Mouse (Mus musculus) heart, embryonic 15.5 days (tissue): Measurements from ENCODE around the gene Rgl1. TPM values are rescaled to one million over a fixed set of nuclear protein-coding genes. Genes with fewer than 3 reads are reported as not detected.

Experiments
- ATAC-seq: fragments of 200-750 bp; cut with Nextera tagmentation; replicated peaks from 2 replicates; pipeline ENCODE4 v1.8.0; 2017; ENCODE audit warnings: low read depth, moderate TSS enrichment; ENCODE audit not compliant: insufficient number of reproducible peaks, insufficient read depth, low FRiP score
- H3K27ac ChIP-seq: fragments of 300-500 bp; sonication (generic); 2 replicates; pipeline ENCODE4 v1.5.1; 2015; ENCODE audit warnings: mild to moderate bottlenecking, inconsistent platforms
- H3K27me3 ChIP-seq: fragments of 300-500 bp; sonication (generic); 2 replicates; pipeline ENCODE4 v1.6.1; 2015; ENCODE audit warnings: inconsistent platforms
- H3K36me3 ChIP-seq: fragments of 300-500 bp; sonication (generic); 2 replicates; pipeline ENCODE4 v1.6.1; 2015; ENCODE audit warnings: mild to moderate bottlenecking, inconsistent platforms
- H3K4me1 ChIP-seq: fragments of 300-500 bp; sonication (generic); replicated peaks from 2 replicates; pipeline ENCODE4 v1.6.1; 2015; ENCODE audit warnings: inconsistent platforms
- H3K4me2 ChIP-seq: fragments of 300-500 bp; sonication (generic); 2 replicates; pipeline ENCODE4 v1.6.1; 2015; ENCODE audit warnings: inconsistent platforms, mild to moderate bottlenecking, moderate library complexity
- H3K4me3 ChIP-seq: fragments of 300-500 bp; sonication (generic); 2 replicates; pipeline ENCODE4 v1.5.1; 2015; ENCODE audit warnings: mild to moderate bottlenecking, inconsistent platforms
- H3K9ac ChIP-seq: fragments of 300-500 bp; sonication (generic); 2 replicates; pipeline ENCODE4 v1.6.1; 2015; ENCODE audit warnings: mild to moderate bottlenecking, inconsistent platforms
- H3K9me3 ChIP-seq: fragments of 300-500 bp; sonication (generic); replicated peaks from 2 replicates; pipeline ENCODE4 v1.6.1; 2016; ENCODE audit warnings: inconsistent platforms
- WGBS: fragments of 180-500 bp; shearing (Covaris S2); methylation state at CpG from one replicate; pipeline ENCODE4 v1.1.7; 2015; ENCODE audit warnings: mixed read lengths; 5-methylcytosine and 5-hydroxymethylcytosine counted together
- polyA plus RNA-seq: library from polyadenylated mRNA; unstranded; fragments of >200 nt; fragmentation: Nextera tagmentation; extraction: Ambion mirVana; gene quantifications from 2 replicates; pipeline ENCODE4 v1.2.1, GENCODE M21; 2015

Gene Rgl1
- polyA plus RNA-seq, 1 experiment from 2014 or later = 64.6 TPM

DNA sequence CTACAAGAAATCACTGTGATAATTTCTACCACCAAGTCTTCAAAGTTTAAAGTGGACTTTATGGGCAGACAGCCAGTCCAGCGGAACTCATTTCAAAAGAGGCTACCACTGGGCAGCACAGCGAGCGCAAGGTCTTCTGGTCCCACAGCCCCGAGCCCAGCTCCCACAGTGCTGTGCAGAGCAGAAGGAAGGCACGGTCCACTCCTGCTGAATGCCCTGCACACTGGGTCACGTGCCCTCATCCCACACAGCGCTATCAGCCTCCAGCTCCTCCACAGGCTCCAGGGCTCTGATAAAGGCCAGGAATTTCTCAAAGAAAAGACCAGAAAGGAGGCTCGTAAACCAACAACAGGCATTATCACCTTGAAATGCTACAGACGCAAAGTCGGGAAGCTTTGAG is 156.6 kb downstream of the Rgl1 start:
- no peak overlapping the region for H3K4me3 ChIP-seq

GRCm38 (mm10) chr1:152609006-152609405 is 157.1 kb downstream of the Rgl1 start:
- no peaks in the 10 kb centered on the region for H3K27me3 ChIP-seq
- H3K4me3 ChIP-seq = no peak overlapping the region
- H3K4me2 ChIP-seq = no peak overlapping the region
- peaks cover 76% of the 10 kb centered on the region for H3K4me1 ChIP-seq
- peak overlapping the region; percentile 27; the same call in 1 of the 2 replicates for H3K27ac ChIP-seq
- H3K36me3 ChIP-seq = peaks cover 5% of the 10 kb centered on the region; the same call in 1 of the 2 replicates
- 49% methylated on average over 7 of the region's 7 CpGs for WGBS
- no peaks in the 10 kb centered on the region for H3K9me3 ChIP-seq
- ATAC-seq = no peak
- no peak overlapping the region for H3K9ac ChIP-seq

More for the DNA sequence above, 156.6 kb downstream of the Rgl1 start:
- ATAC-seq = 0 out of 2 replicates have a peak, but pooled peaks have one; percentile 63
- 26% methylated on average over 10 of the region's 10 CpGs for WGBS
- H3K4me1 ChIP-seq = peaks cover 80% of the 10 kb centered on the region
- 0 out of 2 replicates have a peak overlapping the region, but pooled peaks have one; percentile 9 for H3K9ac ChIP-seq
- H3K9me3 ChIP-seq = no peaks in the 10 kb centered on the region
- H3K36me3 ChIP-seq = peaks cover 10% of the 10 kb centered on the region; the same call in 1 of the 2 replicates
- no peak overlapping the region for H3K4me2 ChIP-seq
- H3K27me3 ChIP-seq = no peaks in the 10 kb centered on the region
- H3K27ac ChIP-seq = peak overlapping the region; percentile 69

DNA sequence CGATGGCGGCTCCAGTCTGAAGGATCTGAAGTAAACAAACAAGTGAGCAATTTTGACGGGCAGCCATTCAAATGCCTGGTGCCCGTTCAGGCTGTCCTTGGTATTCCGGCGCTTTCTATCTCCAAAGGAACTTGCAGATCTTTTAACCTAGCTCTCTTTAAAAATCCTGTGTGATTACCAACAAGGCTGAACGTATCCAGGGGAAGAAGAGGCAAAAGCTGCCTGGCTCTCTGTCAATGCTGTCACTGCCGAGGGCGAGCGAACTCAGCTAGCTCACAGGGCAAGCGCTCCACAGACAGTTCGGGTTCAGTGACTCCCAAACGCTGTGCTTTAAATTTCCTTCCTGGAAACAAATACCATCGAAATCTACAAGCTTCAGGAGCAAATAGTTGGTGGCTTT is 158.4 kb downstream of the Rgl1 start:
- H3K4me3 ChIP-seq = no peak overlapping the region
- peak overlapping the region; percentile 62 for H3K27ac ChIP-seq
- H3K9me3 ChIP-seq = no peaks in the 10 kb centered on the region
- H3K4me1 ChIP-seq = peaks cover 65% of the 10 kb centered on the region
- no peaks in the 10 kb centered on the region for H3K27me3 ChIP-seq
- peaks cover 3% of the 10 kb centered on the region; the same call in 1 of the 2 replicates for H3K36me3 ChIP-seq
- 44% methylated on average over 14 of the region's 14 CpGs for WGBS
- H3K9ac ChIP-seq = no peak overlapping the region
- H3K4me2 ChIP-seq = no peak overlapping the region
- ATAC-seq = no peak

DNA sequence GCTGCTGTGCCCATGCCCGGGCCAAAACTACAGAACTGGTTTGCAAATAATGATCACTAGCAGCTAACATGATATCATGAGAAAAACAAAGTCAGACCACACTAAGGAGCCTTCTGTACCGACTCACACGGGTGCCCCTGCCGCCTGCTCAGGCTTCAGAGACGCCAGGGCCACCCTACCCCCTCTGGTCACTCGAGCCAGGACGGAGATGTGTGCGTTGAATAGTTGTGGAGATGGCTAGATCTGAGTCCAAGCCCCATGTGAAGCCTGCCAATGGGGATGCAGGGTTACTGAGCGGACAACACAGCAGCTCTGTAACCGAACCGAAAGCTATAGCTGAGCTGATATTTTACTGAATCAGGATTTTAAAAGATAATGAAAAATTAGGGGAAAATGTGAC is 159.4 kb downstream of the Rgl1 start:
- ATAC-seq = no peak
- Histone ChIP-seq H3K4me2 (no peak overlapping the region), H3K9me3 (no peaks in the 10 kb centered on the region), H3K9ac (no peak overlapping the region), H3K27me3 (no peaks in the 10 kb centered on the region), H3K36me3 (no peaks in the 10 kb centered on the region; the same call in 1 of the 2 replicates), H3K27ac (no peak overlapping the region), H3K4me3 (no peak overlapping the region), H3K4me1 (peaks cover 55% of the 10 kb centered on the region)
- WGBS = 75% methylated on average over 11 of the region's 11 CpGs

DNA sequence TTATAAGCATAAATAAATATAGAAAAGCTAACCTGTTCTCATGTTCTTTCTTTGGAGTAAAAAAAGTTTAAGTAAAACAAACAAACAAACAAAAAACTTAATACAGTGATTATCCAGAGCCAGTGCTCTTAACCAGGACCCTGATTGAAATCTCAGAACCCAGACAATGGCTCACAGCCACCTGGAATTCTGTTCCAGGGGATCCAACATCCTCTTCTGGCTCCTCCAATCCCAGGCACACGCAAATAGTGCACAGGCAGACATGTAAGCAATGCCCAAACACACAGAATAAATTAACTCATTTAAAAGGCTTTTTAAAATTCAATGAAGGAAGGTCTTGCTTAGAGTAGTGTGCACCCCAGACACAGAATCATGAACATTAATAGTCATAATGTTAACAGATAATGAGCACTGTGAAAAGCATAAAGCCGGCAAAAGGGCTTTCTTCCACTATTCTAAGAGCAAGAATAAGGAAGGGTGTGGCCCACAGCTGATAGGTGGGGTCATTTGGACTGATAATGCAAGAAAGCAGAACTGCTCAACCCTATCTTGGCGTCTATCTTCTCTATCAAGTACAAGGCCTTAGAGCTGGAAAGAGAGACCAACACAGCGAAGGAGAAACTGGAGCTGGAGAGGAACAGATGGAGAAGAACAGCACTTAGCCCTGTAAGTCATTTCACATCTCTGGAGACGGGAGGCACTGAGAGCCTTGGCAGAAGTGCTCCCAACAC is 160.1 kb downstream of the Rgl1 start:
- no peaks in the 10 kb centered on the region for H3K27me3 ChIP-seq
- ATAC-seq = no peak
- 0 out of 2 replicates have a peak overlapping the region, but pooled peaks have one; percentile 15 for H3K27ac ChIP-seq
- WGBS = 72% methylated on average over 5 of the region's 5 CpGs
- no peak overlapping the region for H3K4me3 ChIP-seq
- H3K4me1 ChIP-seq = peaks cover 53% of the 10 kb centered on the region
- H3K36me3 ChIP-seq = no peaks in the 10 kb centered on the region; the same call in 1 of the 2 replicates
- H3K9me3 ChIP-seq = no peaks in the 10 kb centered on the region
- no peak overlapping the region for H3K4me2 ChIP-seq
- H3K9ac ChIP-seq = no peak overlapping the region

DNA sequence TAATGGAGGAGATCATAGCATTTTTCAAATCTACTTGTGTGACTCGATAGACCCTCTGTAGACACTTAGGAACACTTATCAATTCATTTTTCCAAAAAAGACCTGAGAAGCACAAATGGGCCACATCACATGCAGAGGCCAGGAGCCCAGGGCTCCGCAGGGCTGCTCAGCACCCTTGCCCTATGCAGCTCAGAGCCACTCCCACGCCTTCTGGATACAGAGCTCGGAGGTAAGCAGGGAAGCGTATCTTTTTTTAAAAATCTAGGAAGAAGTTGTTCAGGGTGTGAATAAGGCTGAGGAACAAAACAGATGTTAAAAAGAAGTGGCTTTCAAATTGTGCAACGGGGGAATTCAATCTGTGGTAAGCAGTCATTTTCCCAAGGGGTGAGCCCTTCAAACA is 162.0 kb downstream of the Rgl1 start:
- ATAC-seq = no peak
- Histone ChIP-seq H3K9me3 (no peaks in the 10 kb centered on the region), H3K4me3 (no peak overlapping the region), H3K27me3 (no peaks in the 10 kb centered on the region), H3K4me2 (no peak overlapping the region), H3K27ac (no peak overlapping the region), H3K9ac (no peak overlapping the region), H3K4me1 (peaks cover 54% of the 10 kb centered on the region), H3K36me3 (no peaks in the 10 kb centered on the region; the same call in 1 of the 2 replicates)
- 74% methylated on average over 6 of the region's 6 CpGs for WGBS

- H3K36me3 ChIP-seq = no peaks in the 10 kb centered on the region; the same call in 1 of the 2 replicates
- H3K9me3 ChIP-seq = no peaks in the 10 kb centered on the region
- H3K27me3 ChIP-seq = no peaks in the 10 kb centered on the region
- H3K9ac ChIP-seq = no peak overlapping the region
- H3K4me3 ChIP-seq = no peak overlapping the region
- no peak for ATAC-seq
- 78% methylated on average over 9 of the region's 9 CpGs for WGBS
- H3K27ac ChIP-seq = no peak overlapping the region
- peaks cover 54% of the 10 kb centered on the region for H3K4me1 ChIP-seq
- no peak overlapping the region for H3K4me2 ChIP-seq
These were observed 162.5 kb downstream of the Rgl1 start for GRCm38 (mm10) chr1:152603628-152604027.

GRCm38 (mm10) chr1:152600494-152600893 is 165.7 kb downstream of the Rgl1 start:
- H3K27ac ChIP-seq = peak overlapping the region; percentile 61
- H3K9me3 ChIP-seq = no peaks in the 10 kb centered on the region
- no peak; the same call in 1 of the 2 replicates for ATAC-seq
- no peak overlapping the region for H3K4me2 ChIP-seq
- peaks cover 48% of the 10 kb centered on the region for H3K4me1 ChIP-seq
- H3K9ac ChIP-seq = no peak overlapping the region
- H3K27me3 ChIP-seq = no peaks in the 10 kb centered on the region
- H3K36me3 ChIP-seq = no peaks in the 10 kb centered on the region; the same call in 1 of the 2 replicates
- 64% methylated on average over 2 of the region's 2 CpGs for WGBS
- H3K4me3 ChIP-seq = no peak overlapping the region

GRCm38 (mm10) chr1:152599347-152599746 is 166.8 kb downstream of the Rgl1 start:
- WGBS = 50% methylated on average over 8 of the region's 8 CpGs
- Histone ChIP-seq H3K27me3 (no peaks in the 10 kb centered on the region), H3K9ac (no peak overlapping the region)

DNA sequence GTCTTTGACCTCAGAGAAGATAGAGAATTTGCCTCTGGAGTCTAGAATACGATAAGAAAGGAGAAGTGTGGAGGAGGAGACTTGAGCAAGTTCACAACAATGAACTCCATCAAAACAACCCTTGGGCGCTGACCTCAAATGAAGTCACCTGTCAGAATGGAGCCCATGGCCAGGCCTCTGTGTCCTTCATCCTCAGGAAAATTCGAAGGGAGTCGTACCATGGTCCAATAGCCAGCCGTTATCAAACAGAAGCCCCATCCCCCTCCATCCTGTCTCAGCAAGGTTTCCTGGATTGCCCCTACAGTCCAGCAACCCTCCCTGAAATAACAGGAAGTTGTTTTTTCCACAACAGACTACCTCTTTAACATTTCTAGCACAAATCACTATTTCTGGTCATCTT is 171.5 kb downstream of the Rgl1 start:
- peak; percentile 59; the same call in 1 of the 2 replicates for ATAC-seq
- no peaks in the 10 kb centered on the region for H3K27me3 ChIP-seq
- H3K9me3 ChIP-seq = no peaks in the 10 kb centered on the region
- no peak overlapping the region for H3K4me2 ChIP-seq
- H3K4me3 ChIP-seq = no peak overlapping the region
- 35% methylated on average over 5 of the region's 5 CpGs for WGBS
- H3K36me3 ChIP-seq = no peaks in the 10 kb centered on the region
- H3K4me1 ChIP-seq = peaks cover 76% of the 10 kb centered on the region
- peak overlapping the region; percentile 64 for H3K27ac ChIP-seq
- no peak overlapping the region for H3K9ac ChIP-seq

More at GRCm38 (mm10) chr1:152599347-152599746, 166.8 kb downstream of the Rgl1 start:
- Histone ChIP-seq H3K4me3 (no peak overlapping the region), H3K27ac (peak overlapping the region; percentile 61), H3K4me1 (peaks cover 56% of the 10 kb centered on the region), H3K4me2 (no peak overlapping the region), H3K36me3 (no peaks in the 10 kb centered on the region; the same call in 1 of the 2 replicates), H3K9me3 (no peaks in the 10 kb centered on the region)
- ATAC-seq = no peak

DNA sequence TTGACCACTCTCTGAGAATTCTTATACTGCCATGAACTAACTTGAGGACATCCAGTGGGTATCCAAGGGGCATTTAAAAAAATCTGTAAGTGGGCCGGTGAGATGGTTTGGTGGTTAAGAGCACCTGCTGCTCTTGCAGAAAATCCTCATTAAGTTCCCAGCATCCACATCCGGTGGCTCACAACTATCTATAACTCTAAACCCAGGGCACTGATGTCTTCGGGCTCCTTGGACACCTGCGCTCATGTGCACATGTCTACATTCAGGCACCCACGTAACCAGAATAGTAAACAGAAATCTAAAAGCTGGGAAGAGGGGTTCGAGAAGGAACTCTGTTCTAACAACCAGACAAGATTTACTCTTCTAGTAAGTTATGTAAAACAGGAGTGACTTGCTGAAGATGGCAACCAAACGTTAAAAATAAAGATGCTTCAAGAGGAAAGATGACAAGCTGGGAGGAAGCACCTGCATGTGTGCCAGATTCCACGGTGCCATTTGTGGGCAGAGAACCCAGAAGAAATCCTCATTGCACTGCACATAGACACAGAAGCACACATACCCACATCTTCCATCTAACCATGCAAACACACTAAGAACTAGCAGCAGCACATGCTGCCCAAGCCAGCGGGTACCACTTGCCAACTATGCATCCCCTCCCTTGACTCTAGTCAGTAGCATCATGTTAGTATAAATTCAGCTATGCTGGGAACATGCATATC is 172.2 kb downstream of the Rgl1 start:
- H3K36me3 ChIP-seq = no peaks in the 10 kb centered on the region
- no peak overlapping the region for H3K4me3 ChIP-seq
- H3K9me3 ChIP-seq = no peaks in the 10 kb centered on the region
- 83% methylated on average over 9 of the region's 9 CpGs for WGBS
- no peak overlapping the region for H3K4me2 ChIP-seq
- H3K4me1 ChIP-seq = peaks cover 76% of the 10 kb centered on the region
- H3K27me3 ChIP-seq = no peaks in the 10 kb centered on the region
- peak overlapping the region; percentile 45 for H3K27ac ChIP-seq
- ATAC-seq = no peak
- H3K9ac ChIP-seq = no peak overlapping the region
